Mouse (Mus musculus): ENCODE measurements around the gene Kcnma1.

DNA sequence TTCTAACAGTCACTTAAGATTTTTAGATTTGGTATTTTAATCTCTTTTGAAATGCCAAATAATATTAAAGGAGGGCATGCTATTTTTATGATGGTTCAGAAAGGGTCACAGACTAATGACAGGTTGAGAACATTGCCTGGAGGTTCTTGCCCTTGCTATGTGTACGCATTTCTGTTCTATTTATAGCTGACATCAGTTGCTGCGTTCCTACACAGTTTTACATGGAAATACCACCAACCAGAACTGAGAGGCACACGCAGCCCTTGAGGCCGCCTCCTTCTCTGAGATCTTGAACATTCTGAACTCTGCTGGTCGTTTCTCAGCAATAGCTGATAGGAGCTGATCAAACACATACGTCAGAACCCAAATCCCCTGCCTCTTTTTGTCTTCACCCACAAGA, 387.4 kb downstream of the Kcnma1 start:
- no peak for TF ChIP-seq POLR2A (IDR thresholded peaks at IDR 0.05; ENCODE audit: low read depth, low read length)
- TF ChIP-seq CTCF (conservative IDR thresholded peaks at IDR 0.05; ENCODE audit: insufficient read depth, insufficient read length, low read depth, low read length) = no peak
